Comparison of ENCODE assay signal across 15 mouse cellular contexts in the genomic region with DNA sequence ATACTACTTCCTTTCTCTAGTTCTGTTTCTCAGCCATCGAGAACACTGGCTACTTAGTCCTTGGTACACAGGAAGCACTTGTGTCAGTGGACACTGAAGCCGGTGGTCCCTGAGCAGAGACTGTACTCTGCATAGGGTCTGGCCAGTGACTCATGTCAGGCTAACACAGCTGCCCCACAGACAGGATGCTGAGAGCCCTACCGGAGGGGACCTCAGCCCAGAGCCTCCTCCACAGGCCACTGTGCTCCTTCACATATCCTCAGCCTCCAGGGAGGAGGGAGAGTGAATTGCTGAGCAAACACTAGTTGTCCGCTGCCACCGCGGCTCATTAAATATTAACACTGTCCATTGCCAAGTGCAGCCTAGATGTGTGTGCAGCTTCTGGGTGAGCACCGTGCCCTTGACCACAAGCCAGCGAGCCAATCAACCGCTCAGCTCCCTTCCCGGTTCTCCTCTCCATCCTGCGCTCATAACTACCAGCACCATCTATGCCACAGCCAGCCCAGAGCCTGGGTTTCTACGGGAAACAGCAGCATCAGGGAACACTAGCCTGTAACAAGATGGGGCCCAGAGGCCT. TPM values are rescaled to one million over a fixed set of nuclear protein-coding genes. Genes with fewer than 3 reads are reported as not detected.
A peak's percentile ranks its signal among the peaks of the same experiment; 100 is the strongest.
DNase-seq lines count a peak whose midpoint lies in the region; ATAC-seq lines count a peak whose summit lies in the region.
"Had no signal": no experiment of that assay in that cellular context is flagged by ENCODE, and none has a peak within 500 bp of the region (broad histone marks: within the 10 kb centered on the region; RNA-seq: fewer than 3 reads in every experiment).

No protein-coding gene starts in this region.

- no peak overlapping the region for H3K4me3 ChIP-seq in hindbrain, embryonic 13.5 days
- no peak overlapping the region for H3K4me3 ChIP-seq in hindbrain, embryonic 11.5 days (ENCODE audit: low read depth, low read length)
- H3K4me3 ChIP-seq in midbrain, embryonic 13.5 days (replicated peaks) = no peak overlapping the region
- no peak overlapping the region for H3K4me3 ChIP-seq in midbrain, embryonic 14.5 days (replicated peaks; ENCODE audit: low read depth, low read length)
- no peak overlapping the region for H3K4me3 ChIP-seq in midbrain, embryonic 15.5 days
- H3K4me3 ChIP-seq: embryonic facial prominence, embryonic 13.5 days; heart, embryonic 13.5 days; liver, embryonic 13.5 days had no signal

- H3K27me3 ChIP-seq in hindbrain, embryonic 13.5 days = no peaks in the 10 kb centered on the region
- no peaks in the 10 kb centered on the region for H3K27me3 ChIP-seq in hindbrain, embryonic 11.5 days (ENCODE audit: control insufficient read depth, insufficient read depth, low read length)
- no peaks in the 10 kb centered on the region for H3K27me3 ChIP-seq in midbrain, embryonic 13.5 days
- no peaks in the 10 kb centered on the region for H3K27me3 ChIP-seq in midbrain, embryonic 14.5 days (ENCODE audit: control insufficient read depth, insufficient read depth, low read length)
- no peaks in the 10 kb centered on the region for H3K27me3 ChIP-seq in midbrain, embryonic 15.5 days (replicated peaks)
- H3K27me3 ChIP-seq: embryonic facial prominence, embryonic 13.5 days; liver, embryonic 13.5 days had no signal

- no peaks in the 10 kb centered on the region for H3K36me3 ChIP-seq in hindbrain, embryonic 13.5 days
- no peaks in the 10 kb centered on the region for H3K36me3 ChIP-seq in hindbrain, embryonic 11.5 days (ENCODE audit: control insufficient read depth, insufficient read depth, low read length)
- H3K36me3 ChIP-seq in midbrain, embryonic 13.5 days = no peaks in the 10 kb centered on the region
- no peaks in the 10 kb centered on the region for H3K36me3 ChIP-seq in midbrain, embryonic 14.5 days (ENCODE audit: control insufficient read depth, insufficient read depth, low read length)
- no peaks in the 10 kb centered on the region for H3K36me3 ChIP-seq in midbrain, embryonic 15.5 days (replicated peaks)
- H3K36me3 ChIP-seq: embryonic facial prominence, embryonic 13.5 days; heart, embryonic 13.5 days; liver, embryonic 13.5 days had no signal

- WGBS in hindbrain, embryonic 13.5 days = 71% methylated on average over 12 of the region's 12 CpGs
- WGBS in hindbrain, embryonic 11.5 days = 81% methylated on average over 12 of the region's 12 CpGs
- WGBS in midbrain, embryonic 13.5 days = 74% methylated on average over 12 of the region's 12 CpGs
- 80% methylated on average over 12 of the region's 12 CpGs for WGBS in midbrain, embryonic 14.5 days
- WGBS in midbrain, embryonic 15.5 days = 80% methylated on average over 12 of the region's 12 CpGs

- peak; percentile 56; the same call in 1 of the 2 replicates for ATAC-seq in hindbrain, embryonic 13.5 days (ENCODE audit: low FRiP score)
- ATAC-seq in hindbrain, embryonic 11.5 days (ENCODE audit: low FRiP score) = no peak
- ATAC-seq in midbrain, embryonic 13.5 days = no peak
- ATAC-seq in midbrain, embryonic 14.5 days (ENCODE audit: low FRiP score, low TSS enrichment) = no peak
- ATAC-seq in midbrain, embryonic 15.5 days (replicated peaks) = 0 out of 2 replicates have a peak, but pooled peaks have one; percentile 21

- peak overlapping the region; percentile 64 for H3K27ac ChIP-seq in hindbrain, embryonic 13.5 days
- H3K27ac ChIP-seq in hindbrain, embryonic 11.5 days (ENCODE audit: low read depth, low read length) = no peak overlapping the region
- H3K27ac ChIP-seq in midbrain, embryonic 13.5 days = 0 out of 2 replicates have a peak overlapping the region, but pooled peaks have one; percentile 17
- H3K27ac ChIP-seq in midbrain, embryonic 14.5 days (replicated peaks; ENCODE audit: low read depth, low read length) = no peak overlapping the region
- H3K27ac ChIP-seq in midbrain, embryonic 15.5 days = no peak overlapping the region
- H3K27ac ChIP-seq: embryonic facial prominence, embryonic 13.5 days; heart, embryonic 13.5 days; liver, embryonic 13.5 days had no signal

- no peak overlapping the region for H3K4me2 ChIP-seq in hindbrain, embryonic 13.5 days
- H3K4me2 ChIP-seq in hindbrain, embryonic 11.5 days (replicated peaks; ENCODE audit: low read depth, low read length) = no peak overlapping the region
- H3K4me2 ChIP-seq in midbrain, embryonic 13.5 days (replicated peaks) = no peak overlapping the region
- no peak overlapping the region for H3K4me2 ChIP-seq in midbrain, embryonic 14.5 days (ENCODE audit: low read length)
- H3K4me2 ChIP-seq in midbrain, embryonic 15.5 days = no peak overlapping the region
- H3K4me2 ChIP-seq: embryonic facial prominence, embryonic 13.5 days; heart, embryonic 13.5 days; liver, embryonic 13.5 days had no signal

- H3K4me1 ChIP-seq in hindbrain, embryonic 13.5 days (replicated peaks) = peaks cover 25% of the 10 kb centered on the region
- no peaks in the 10 kb centered on the region for H3K4me1 ChIP-seq in hindbrain, embryonic 11.5 days (replicated peaks; ENCODE audit: control insufficient read depth, insufficient read depth, low read length)
- H3K4me1 ChIP-seq in midbrain, embryonic 13.5 days (replicated peaks) = peaks cover 28% of the 10 kb centered on the region
- H3K4me1 ChIP-seq in midbrain, embryonic 14.5 days (ENCODE audit: control insufficient read depth, insufficient read depth, low read length) = peaks cover 12% of the 10 kb centered on the region; the same call in 1 of the 2 replicates
- peaks cover 8% of the 10 kb centered on the region for H3K4me1 ChIP-seq in midbrain, embryonic 15.5 days
- H3K4me1 ChIP-seq: embryonic facial prominence, embryonic 13.5 days; liver, embryonic 13.5 days had no signal

- H3K9ac ChIP-seq in hindbrain, embryonic 13.5 days = no peak overlapping the region
- no peak overlapping the region for H3K9ac ChIP-seq in hindbrain, embryonic 11.5 days (ENCODE audit: low read depth, low read length)
- no peak overlapping the region for H3K9ac ChIP-seq in midbrain, embryonic 13.5 days (replicated peaks)
- no peak overlapping the region for H3K9ac ChIP-seq in midbrain, embryonic 14.5 days (replicated peaks; ENCODE audit: low read length)
- no peak overlapping the region for H3K9ac ChIP-seq in midbrain, embryonic 15.5 days
- H3K9ac ChIP-seq: embryonic facial prominence, embryonic 13.5 days; heart, embryonic 13.5 days; liver, embryonic 13.5 days had no signal

- no peak for DNase-seq in hindbrain, embryonic 11.5 days (ENCODE audit: low spot score)
- no peak for DNase-seq in midbrain, embryonic 14.5 days
- DNase-seq in kidney, adult 9 months = peak; percentile 71
- DNase-seq in thymus, postnatal 14 days = no peak
- DNase-seq: heart, postnatal 4 days; liver, embryonic 13.5 days; right cerebral cortex, adult 18-20 months; spleen, adult 18-20 months; thymus, postnatal 4 days had no signal

- H3K9me3 ChIP-seq in hindbrain, embryonic 13.5 days = no peaks in the 10 kb centered on the region
- no peaks in the 10 kb centered on the region for H3K9me3 ChIP-seq in hindbrain, embryonic 11.5 days (ENCODE audit: control insufficient read depth, low read length)
- H3K9me3 ChIP-seq in midbrain, embryonic 13.5 days = no peaks in the 10 kb centered on the region
- no peaks in the 10 kb centered on the region for H3K9me3 ChIP-seq in midbrain, embryonic 14.5 days (ENCODE audit: control insufficient read depth, low read length)
- H3K9me3 ChIP-seq in midbrain, embryonic 15.5 days = no peaks in the 10 kb centered on the region
- H3K9me3 ChIP-seq: embryonic facial prominence, embryonic 13.5 days; heart, embryonic 13.5 days; liver, embryonic 13.5 days had no signal

RNA-seq across cellular contexts. Expression of a gene that starts 42.8 kb away (rescaled TPM):
- polyA plus RNA-seq in hindbrain, embryonic 13.5 days (2015; fragmentation: Nextera tagmentation; extraction: Ambion mirVana) = 45.4 and 46.4 TPM in 2 replicates
- 8.1 and 9.4 TPM in 2 replicates for polyA plus RNA-seq in hindbrain, embryonic 11.5 days (2014; fragmentation: Nextera tagmentation; extraction: Ambion mirVana)
- 57.0 and 58.9 TPM in 2 replicates for polyA plus RNA-seq in midbrain, embryonic 13.5 days (2015; fragmentation: Nextera tagmentation; extraction: Ambion mirVana)
- polyA plus RNA-seq in midbrain, embryonic 14.5 days (2014; fragmentation: Nextera tagmentation; extraction: Ambion mirVana) = 64.9 and 77.6 TPM in 2 replicates
- polyA plus RNA-seq in midbrain, embryonic 15.5 days (2015; fragmentation: Nextera tagmentation; extraction: Ambion mirVana) = 93.1 and 96.3 TPM in 2 replicates
- polyA plus RNA-seq: C2C12 had no signal

Comparison
In these comparisons a context has a peak if more than half of its experiments do, and no peak if none do; other contexts are left out.
1. ATAC-seq: peak in hindbrain, embryonic 13.5 days (single experiment) and midbrain, embryonic 15.5 days (single experiment); none in hindbrain, embryonic 11.5 days (single experiment), midbrain, embryonic 13.5 days (single experiment) and midbrain, embryonic 14.5 days (single experiment).
2. H3K27ac ChIP-seq: peak in hindbrain, embryonic 13.5 days (single experiment) and midbrain, embryonic 13.5 days (single experiment); none in hindbrain, embryonic 11.5 days (single experiment), midbrain, embryonic 14.5 days (single experiment) and midbrain, embryonic 15.5 days (single experiment).